Comparison of ENCODE assay signal across 8 mouse cellular contexts in genomic region chr9:119982241-119982811, GRCm38 (mm10). TPM values are rescaled to one million over a fixed set of nuclear protein-coding genes. Genes with fewer than 3 reads are reported as not detected.
DNase-seq lines count a peak whose midpoint lies in the region; ATAC-seq and TF ChIP-seq lines count a peak whose summit lies in the region.

No protein-coding gene starts in this region.

- DNase-seq in A20 (ENCODE audit: low read depth, low spot score) (peak; percentile 95), G1E (ENCODE audit: low spot score) (peak; percentile 59)
- DNase-seq in cerebellum, postnatal 25 days, result peak; percentile 52 to 72
- DNase-seq in heart, adult 8-10 months (ENCODE audit: low spot score), result peak; percentile 59
- peak; percentile 71 for DNase-seq in kidney, adult 18-20 months
- peak; percentile 66 for DNase-seq in lung, adult 2 months
- peak; percentile 89 for DNase-seq in thymus, postnatal 4 days

- TF ChIP-seq POLR2A in lung, adult 2 months (IDR thresholded peaks at IDR 0.05; ENCODE audit: borderline replicate concordance, extremely low read depth, low read depth, low read length), result peak; percentile 61; the same call in 1 of the 2 replicates

- H3K36me3 ChIP-seq in G1E (replicated peaks), result peaks cover 18% of the 10 kb centered on the region
- H3K36me3 ChIP-seq in neural tube, embryonic 13.5 days, result no peaks in the 10 kb centered on the region

- no peaks in the 10 kb centered on the region for H3K9me3 ChIP-seq in G1E (replicated peaks)
- H3K9me3 ChIP-seq in neural tube, embryonic 13.5 days, result no peaks in the 10 kb centered on the region

- peaks cover 20% of the 10 kb centered on the region for H3K27me3 ChIP-seq in G1E (ENCODE audit: insufficient read depth, low read length)
- peaks cover 32% of the 10 kb centered on the region for H3K27me3 ChIP-seq in neural tube, embryonic 13.5 days

- H3K4me3 ChIP-seq in G1E (ENCODE audit: low read depth, low read length), result peak overlapping the region; percentile 91
- peak overlapping the region; percentile 99 for H3K4me3 ChIP-seq in lung, adult 2 months (replicated peaks; ENCODE audit: extremely low read depth, low read depth, low read length)
- H3K4me3 ChIP-seq in neural tube, embryonic 13.5 days, result peak overlapping the region; percentile 60

- H3K4me1 ChIP-seq in G1E (ENCODE audit: insufficient read depth, low read depth, low read length), result peaks cover 75% of the 10 kb centered on the region
- peaks cover 36% of the 10 kb centered on the region for H3K4me1 ChIP-seq in lung, adult 2 months (ENCODE audit: control insufficient read depth, insufficient read depth, low read length)
- H3K4me1 ChIP-seq in neural tube, embryonic 13.5 days (replicated peaks), result peaks cover 60% of the 10 kb centered on the region

- no peak overlapping the region; the same call in 1 of the 2 replicates for H3K27ac ChIP-seq in neural tube, embryonic 13.5 days (replicated peaks)

- WGBS in lung, adult 2 months, result under 1% methylated on average over 11 of the region's 11 CpGs
- 2% methylated on average over 11 of the region's 11 CpGs for WGBS in neural tube, embryonic 13.5 days

- peak overlapping the region; percentile 87 for H3K4me2 ChIP-seq in neural tube, embryonic 13.5 days

- no peak for TF ChIP-seq CTCF in G1E (IDR thresholded peaks at IDR 0.05; ENCODE audit: low read depth, low read length)
- TF ChIP-seq CTCF in lung, adult 2 months (IDR thresholded peaks at IDR 0.05; ENCODE audit: insufficient read depth, low read length), result peak; percentile 55

- peak overlapping the region; percentile 75; the same call in 1 of the 2 replicates for H3K9ac ChIP-seq in neural tube, embryonic 13.5 days

- ATAC-seq in G1E (ENCODE audit: extremely low read depth, insufficient number of reproducible peaks, low FRiP score, poor library complexity, severe bottlenecking), result peak; percentile 17
- peak; percentile 24; the same call in 1 of the 2 replicates for ATAC-seq in neural tube, embryonic 13.5 days (ENCODE audit: low read depth)

RNA-seq across cellular contexts. Expression of gene Csrnp1, which starts 2.1 kb away (rescaled TPM):
- total RNA-seq in G1E (2014; fragmentation: Nextera tagmentation) (17.0 and 26.5 TPM in 2 replicates), G1E (2017) (17.3 and 19.9 TPM in 2 replicates)
- polyA plus RNA-seq in G1E (2012), result 35.0 and 44.1 TPM in 2 replicates
- total RNA-seq in heart, adult 8-10 months (2022), result 10 to 100 TPM; 10.9 to 32.1 (median 16.1) TPM
- polyA plus RNA-seq in lung, adult 2 months (2012; rRNA removed), result 53.3 and 110 TPM in 2 replicates
- 1.0 and 1.8 TPM in 2 replicates for polyA plus RNA-seq in neural tube, embryonic 13.5 days (2015; fragmentation: Nextera tagmentation; extraction: Ambion mirVana)

RNA-seq across cellular contexts. Expression of gene Xirp1, which starts 41.1 kb away (rescaled TPM):
- total RNA-seq in G1E (2014; fragmentation: Nextera tagmentation) (not detected in 2 replicates), G1E (2017) (0.05 and 0.06 TPM in 2 replicates)
- polyA plus RNA-seq in G1E (2012), result not detected in 2 replicates
- 100 to 1,000 TPM; 130 to 157 (median 141) TPM for total RNA-seq in heart, adult 8-10 months (2022)
- 0.62 and 2.7 TPM in 2 replicates for polyA plus RNA-seq in lung, adult 2 months (2012; rRNA removed)
- polyA plus RNA-seq in neural tube, embryonic 13.5 days (2015; fragmentation: Nextera tagmentation; extraction: Ambion mirVana), result 0.06 and 0.17 TPM in 2 replicates

RNA-seq across cellular contexts. Expression of gene Ttc21a, which starts 44.9 kb away (rescaled TPM):
- total RNA-seq in G1E (2014; fragmentation: Nextera tagmentation) (not detected in 2 replicates), G1E (2017) (0.17 and 0.38 TPM in 2 replicates)
- polyA plus RNA-seq in G1E (2012), result 0.02 and 0.06 TPM in 2 replicates
- total RNA-seq in heart, adult 8-10 months (2022), result under 1 TPM in 1 of 4 experiments, not detected in 3; 0.09 TPM
- 9.5 and 11.4 TPM in 2 replicates for polyA plus RNA-seq in lung, adult 2 months (2012; rRNA removed)
- 0.36 and 0.39 TPM in 2 replicates for polyA plus RNA-seq in neural tube, embryonic 13.5 days (2015; fragmentation: Nextera tagmentation; extraction: Ambion mirVana)

RNA-seq across cellular contexts. Expression of gene Gorasp1, which starts 45.0 kb away (rescaled TPM):
- total RNA-seq in G1E (2014; fragmentation: Nextera tagmentation) (9.7 and 11.0 TPM in 2 replicates), G1E (2017) (4.8 and 7.4 TPM in 2 replicates)
- 15.4 and 18.3 TPM in 2 replicates for polyA plus RNA-seq in G1E (2012)
- 10 to 100 TPM; 35.0 to 41.4 (median 37.9) TPM for total RNA-seq in heart, adult 8-10 months (2022)
- 15.7 and 16.2 TPM in 2 replicates for polyA plus RNA-seq in lung, adult 2 months (2012; rRNA removed)
- 20.9 and 22.9 TPM in 2 replicates for polyA plus RNA-seq in neural tube, embryonic 13.5 days (2015; fragmentation: Nextera tagmentation; extraction: Ambion mirVana)

Comparison
In these comparisons a context has a peak if more than half of its experiments do, and no peak if none do; other contexts are left out.
1. RNA of gene Csrnp1, which starts 2.1 kb away (polyA plus RNA-seq): 53.3 to 110 TPM in lung, adult 2 months and 35.0 to 44.1 TPM in G1E; 1.0 to 1.8 TPM in neural tube, embryonic 13.5 days; every median in the first group is over 10 times any median in the second.
2. Peak in every context shown above with its lines, with median percentiles within 50 percentile points of each other: DNase-seq and H3K4me3 ChIP-seq.